Mouse (Mus musculus): Measurements from ENCODE around the gene Slc12a5. TPM values are rescaled to one million over a fixed set of nuclear protein-coding genes. Genes with fewer than 3 reads are reported as not detected.

The Slc12a5 gene
- polyA plus RNA-seq, 1 experiment, result not detected

DNA sequence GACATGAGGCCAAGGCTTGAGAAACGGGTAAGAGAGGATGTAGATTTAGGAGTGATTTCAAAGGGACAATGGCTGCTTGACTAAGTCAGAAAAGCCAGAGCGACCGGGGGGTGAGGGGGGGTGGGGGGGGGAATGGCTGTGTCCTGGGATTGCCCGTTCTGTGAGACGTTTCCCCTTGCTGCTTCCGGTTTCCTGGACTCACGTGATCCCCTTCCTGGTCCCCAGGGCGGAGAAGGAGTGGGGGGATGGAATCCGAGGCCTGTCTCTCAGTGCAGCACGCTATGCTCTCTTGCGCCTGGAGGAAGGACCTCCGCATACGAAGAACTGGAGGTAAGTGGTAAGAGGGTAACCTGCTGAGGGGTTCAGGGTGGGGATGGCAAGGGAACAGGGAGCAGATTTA lies 28.2 kb downstream of the Slc12a5 start:
- TF ChIP-seq TAL1 (IDR thresholded peaks at IDR 0.05; ENCODE audit: low read length), result no peak
- no peak for TF ChIP-seq GATA1 (IDR thresholded peaks at IDR 0.05; ENCODE audit: low read length)
- Histone ChIP-seq H3K9me3 (ENCODE audit: control insufficient read depth, low read length) (no peaks in the 10 kb centered on the region), H3K4me1 (ENCODE audit: control insufficient read depth) (peaks cover 4% of the 10 kb centered on the region), H3K36me3 (ENCODE audit: control insufficient read depth) (no peaks in the 10 kb centered on the region), H3K27me3 (ENCODE audit: control insufficient read depth) (peaks cover 2% of the 10 kb centered on the region; the same call in 1 of the 2 replicates), H3K4me3 (replicated peaks) (no peak overlapping the region)

- Histone ChIP-seq H3K27me3 (ENCODE audit: control insufficient read depth) (peaks cover 10% of the 10 kb centered on the region), H3K4me1 (ENCODE audit: control insufficient read depth) (peaks cover 4% of the 10 kb centered on the region), H3K9me3 (ENCODE audit: control insufficient read depth, low read length) (no peaks in the 10 kb centered on the region), H3K36me3 (ENCODE audit: control insufficient read depth) (no peaks in the 10 kb centered on the region), H3K4me3 (replicated peaks) (no peak overlapping the region)
- TF ChIP-seq TAL1 (IDR thresholded peaks at IDR 0.05; ENCODE audit: low read length) (no peak), GATA1 (IDR thresholded peaks at IDR 0.05; ENCODE audit: low read length) (no peak)
These were observed 30.5 kb downstream of the Slc12a5 start for GRCm38 (mm10) chr2:164991111-164991510.

DNA sequence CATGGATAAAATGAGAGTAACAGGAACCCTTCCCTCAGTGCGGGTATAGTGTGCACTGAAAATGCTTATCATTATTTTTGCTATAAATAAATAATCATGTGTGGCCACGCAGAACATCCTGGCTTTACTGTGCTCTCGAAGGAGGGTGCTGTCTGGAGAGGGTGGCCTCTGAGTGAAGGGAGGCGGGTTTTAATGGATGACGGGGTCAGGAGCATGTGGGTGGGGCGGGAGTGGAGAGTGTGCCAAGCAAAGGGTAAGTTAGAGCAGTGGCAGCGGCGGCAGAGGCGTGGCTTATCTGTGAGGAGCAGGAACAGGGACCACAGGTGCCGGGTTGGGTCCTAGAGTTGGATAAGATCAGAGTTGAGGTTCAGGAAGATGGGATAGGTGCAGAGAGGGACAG lies 31.2 kb downstream of the Slc12a5 start:
- no peak for TF ChIP-seq GATA1 (IDR thresholded peaks at IDR 0.05; ENCODE audit: low read length)
- TF ChIP-seq TAL1 (IDR thresholded peaks at IDR 0.05; ENCODE audit: low read length), result no peak
- H3K27me3 ChIP-seq (ENCODE audit: control insufficient read depth), result peaks cover 16% of the 10 kb centered on the region
- H3K4me3 ChIP-seq (replicated peaks), result no peak overlapping the region
- no peaks in the 10 kb centered on the region for H3K9me3 ChIP-seq (ENCODE audit: control insufficient read depth, low read length)
- H3K36me3 ChIP-seq (ENCODE audit: control insufficient read depth), result no peaks in the 10 kb centered on the region
- peaks cover 4% of the 10 kb centered on the region for H3K4me1 ChIP-seq (ENCODE audit: control insufficient read depth)

DNA sequence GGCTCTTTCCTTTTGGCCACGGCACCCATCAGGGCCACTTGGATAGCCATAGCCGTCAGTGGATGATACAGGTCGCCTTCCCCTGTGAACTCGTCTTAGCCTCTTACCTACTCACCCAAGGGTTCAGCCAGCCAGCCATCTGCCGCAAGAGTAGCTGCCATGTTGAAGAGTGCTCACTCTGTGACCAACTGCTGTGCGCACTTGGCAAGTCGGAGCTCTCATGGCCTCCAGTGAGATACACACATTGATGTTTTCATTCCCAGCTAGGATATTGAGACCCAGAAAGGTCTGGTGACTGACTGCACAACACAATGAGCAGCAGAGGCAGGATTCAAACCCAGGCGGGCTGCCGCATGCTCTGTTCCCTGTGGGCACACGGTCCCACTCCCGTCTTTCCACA lies 33.6 kb downstream of the Slc12a5 start:
- H3K36me3 ChIP-seq (ENCODE audit: control insufficient read depth), result peaks cover 6% of the 10 kb centered on the region
- peaks cover 38% of the 10 kb centered on the region for H3K27me3 ChIP-seq (ENCODE audit: control insufficient read depth)
- H3K4me3 ChIP-seq (replicated peaks), result no peak overlapping the region
- H3K4me1 ChIP-seq (ENCODE audit: control insufficient read depth), result peaks cover 7% of the 10 kb centered on the region
- no peaks in the 10 kb centered on the region for H3K9me3 ChIP-seq (ENCODE audit: control insufficient read depth, low read length)
- TF ChIP-seq TAL1 (IDR thresholded peaks at IDR 0.05; ENCODE audit: low read length) (no peak), GATA1 (IDR thresholded peaks at IDR 0.05; ENCODE audit: low read length) (no peak)

GRCm38 (mm10) chr2:164994659-164995428 lies 34.2 kb downstream of the Slc12a5 start:
- Histone ChIP-seq H3K4me1 (ENCODE audit: control insufficient read depth) (peaks cover 7% of the 10 kb centered on the region), H3K4me3 (replicated peaks) (no peak overlapping the region), H3K27me3 (ENCODE audit: control insufficient read depth) (peaks cover 38% of the 10 kb centered on the region), H3K36me3 (ENCODE audit: control insufficient read depth) (peaks cover 10% of the 10 kb centered on the region), H3K9me3 (ENCODE audit: control insufficient read depth, low read length) (no peaks in the 10 kb centered on the region)
- TF ChIP-seq TAL1 (IDR thresholded peaks at IDR 0.05; ENCODE audit: low read length) (no peak), GATA1 (IDR thresholded peaks at IDR 0.05; ENCODE audit: low read length) (no peak)

GRCm38 (mm10) chr2:164995976-164996375 lies 35.4 kb downstream of the Slc12a5 start:
- TF ChIP-seq GATA1 (IDR thresholded peaks at IDR 0.05; ENCODE audit: low read length) (no peak), TAL1 (IDR thresholded peaks at IDR 0.05; ENCODE audit: low read length) (no peak)
- H3K4me3 ChIP-seq (replicated peaks), result no peak overlapping the region
- no peaks in the 10 kb centered on the region for H3K9me3 ChIP-seq (ENCODE audit: control insufficient read depth, low read length)
- H3K27me3 ChIP-seq (ENCODE audit: control insufficient read depth), result peaks cover 38% of the 10 kb centered on the region
- H3K36me3 ChIP-seq (ENCODE audit: control insufficient read depth), result peaks cover 21% of the 10 kb centered on the region
- H3K4me1 ChIP-seq (ENCODE audit: control insufficient read depth), result peaks cover 7% of the 10 kb centered on the region

- TF ChIP-seq GATA1 (IDR thresholded peaks at IDR 0.05; ENCODE audit: low read length) (no peak), TAL1 (IDR thresholded peaks at IDR 0.05; ENCODE audit: low read length) (no peak)
- Histone ChIP-seq H3K36me3 (ENCODE audit: control insufficient read depth) (peaks cover 32% of the 10 kb centered on the region), H3K27me3 (ENCODE audit: control insufficient read depth) (peaks cover 38% of the 10 kb centered on the region), H3K4me3 (replicated peaks) (no peak overlapping the region), H3K9me3 (ENCODE audit: control insufficient read depth, low read length) (no peaks in the 10 kb centered on the region), H3K4me1 (ENCODE audit: control insufficient read depth) (peaks cover 3% of the 10 kb centered on the region)
These were observed 36.5 kb downstream of the Slc12a5 start for GRCm38 (mm10) chr2:164996848-164997720.

- TF ChIP-seq TAL1 (IDR thresholded peaks at IDR 0.05; ENCODE audit: low read length) (no peak), GATA1 (IDR thresholded peaks at IDR 0.05; ENCODE audit: low read length) (no peak)
- Histone ChIP-seq H3K9me3 (ENCODE audit: control insufficient read depth, low read length) (no peaks in the 10 kb centered on the region), H3K4me1 (ENCODE audit: control insufficient read depth) (peaks cover 3% of the 10 kb centered on the region), H3K27me3 (ENCODE audit: control insufficient read depth) (peaks cover 38% of the 10 kb centered on the region), H3K4me3 (replicated peaks) (no peak overlapping the region), H3K36me3 (ENCODE audit: control insufficient read depth) (peaks cover 40% of the 10 kb centered on the region)
These were observed 37.3 kb downstream of the Slc12a5 start for GRCm38 (mm10) chr2:164997721-164998428.

All from erythroblast, embryonic 14.5 days (primary cell).